Mouse (Mus musculus) CD4-positive helper T cell, adult 2 months (primary cell): ENCODE data around the gene Mrpl43.

Source experiments
- DNase-seq: peaks from one replicate; pipeline ENCODE4 v3.0.0-alpha.2; 2012; ENCODE audit warnings: low read depth, missing footprints, low spot score

Gene Mrpl43

GRCm38 (mm10) chr19:44977148-44977547, 29.1 kb downstream of the Mrpl43 start:
- DNase-seq = no peak

- DNase-seq = no peak
Observed at GRCm38 (mm10) chr19:44976636-44977035, 29.6 kb downstream of the Mrpl43 start.

- no peak for DNase-seq
Observed at GRCm38 (mm10) chr19:44968329-44968728, 37.9 kb downstream of the Mrpl43 start.

DNA sequence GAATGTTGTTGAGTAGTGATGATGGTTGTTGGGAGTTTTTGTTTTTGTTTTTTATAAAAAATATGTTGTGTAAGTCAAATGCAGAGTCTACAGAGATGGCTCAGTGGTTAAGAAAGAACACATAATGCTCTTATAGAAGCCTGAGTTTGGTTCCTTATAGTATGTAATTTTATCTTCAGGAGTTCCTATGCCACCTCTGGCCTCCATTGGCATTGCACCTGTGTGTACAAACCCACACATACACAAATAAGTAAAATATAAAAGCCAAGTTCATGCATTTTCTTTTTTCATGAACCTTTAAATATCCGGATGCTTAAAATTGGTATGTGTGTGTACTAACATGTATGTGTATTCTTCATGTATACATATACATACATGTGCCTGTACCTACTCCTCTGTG, 40.3 kb downstream of the Mrpl43 start:
- DNase-seq = no peak

GRCm38 (mm10) chr19:44959633-44960032, 46.6 kb downstream of the Mrpl43 start:
- DNase-seq = no peak
